Mouse (Mus musculus) olfactory bulb, adult 2 months (tissue): ENCODE measurements around the gene Gm42878.

Experiments used
- CTCF ChIP-seq: fragments of 200-500 bp; IDR thresholded peaks from 2 replicates; pipeline ENCODE4 v1.5.1; 2012; ENCODE audit warnings: low read depth, mild to moderate bottlenecking, low read length, moderate library complexity; ENCODE audit not compliant: insufficient read depth
- POLR2A ChIP-seq: fragments of 200-500 bp; IDR thresholded peaks from 2 replicates; pipeline ENCODE4 v1.6.1; 2012; ENCODE audit warnings: mild to moderate bottlenecking, low read depth, low read length, moderate library complexity; ENCODE audit not compliant: insufficient read depth

- TF ChIP-seq POLR2A: no peak
- TF ChIP-seq CTCF: no peak
Measured at GRCm38 (mm10) chr5:121469566-121469965, 75.7 kb downstream of the Gm42878 start.
